In genomic region chr11:6389483-6389921, GRCm38 (mm10) we compare ENCODE assay signal across 8 mouse cellular contexts. TPM values are rescaled to one million over a fixed set of nuclear protein-coding genes. Genes with fewer than 3 reads are reported as not detected.
DNase-seq lines count a peak whose midpoint lies in the region; ATAC-seq and TF ChIP-seq lines count a peak whose summit lies in the region.

No protein-coding gene starts in this region.

- H3K27ac ChIP-seq in thymus, adult 2 months (ENCODE audit: control insufficient read depth, insufficient read depth, low read length), result no peak overlapping the region
- H3K27ac ChIP-seq in hindbrain, postnatal 0 days, result peak overlapping the region; percentile 93
- H3K27ac ChIP-seq in stomach, postnatal 0 days (replicated peaks), result peak overlapping the region; percentile 97

- no peak for TF ChIP-seq CTCF in thymus, adult 2 months (IDR thresholded peaks at IDR 0.05; ENCODE audit: borderline replicate concordance, control insufficient read depth, extremely low read depth, insufficient read depth, low read length, poor library complexity)
- TF ChIP-seq CTCF in hindbrain, postnatal 0 days (IDR thresholded peaks at IDR 0.05; ENCODE audit: low read depth), result no peak
- no peak for TF ChIP-seq CTCF in stomach, postnatal 0 days (IDR thresholded peaks at IDR 0.05; ENCODE audit: low read depth)

- H3K4me2 ChIP-seq in hindbrain, postnatal 0 days (ENCODE audit: low read depth, low read length), result peak overlapping the region; percentile 84
- H3K4me2 ChIP-seq in stomach, postnatal 0 days (replicated peaks; ENCODE audit: low read depth), result peak overlapping the region; percentile 93

- peak overlapping the region; percentile 86 for H3K9ac ChIP-seq in hindbrain, postnatal 0 days (replicated peaks; ENCODE audit: low read length)
- H3K9ac ChIP-seq in stomach, postnatal 0 days (ENCODE audit: low read length), result peak overlapping the region; percentile 89

- H3K9me3 ChIP-seq in hindbrain, postnatal 0 days (ENCODE audit: low read length), result no peaks in the 10 kb centered on the region
- H3K9me3 ChIP-seq in stomach, postnatal 0 days (ENCODE audit: control insufficient read depth, low read length), result no peaks in the 10 kb centered on the region

- peaks cover 23% of the 10 kb centered on the region for H3K4me1 ChIP-seq in thymus, adult 2 months (replicated peaks; ENCODE audit: control insufficient read depth, insufficient read depth, low read length)
- H3K4me1 ChIP-seq in hindbrain, postnatal 0 days (ENCODE audit: insufficient read depth, low read length), result peaks cover 19% of the 10 kb centered on the region; the same call in 1 of the 2 replicates
- H3K4me1 ChIP-seq in stomach, postnatal 0 days (replicated peaks; ENCODE audit: control insufficient read depth, insufficient read depth), result no peaks in the 10 kb centered on the region; the same call in 1 of the 2 replicates

- H3K4me3 ChIP-seq in thymus, adult 2 months (ENCODE audit: control insufficient read depth, insufficient read depth, low read length), result peak overlapping the region; percentile 67
- H3K4me3 ChIP-seq in hindbrain, postnatal 0 days (ENCODE audit: low read length), result peak overlapping the region; percentile 71
- H3K4me3 ChIP-seq in stomach, postnatal 0 days (ENCODE audit: low read depth, low read length), result peak overlapping the region; percentile 75

- no peaks in the 10 kb centered on the region for H3K36me3 ChIP-seq in thymus, adult 2 months (ENCODE audit: control insufficient read depth, insufficient read depth, low read length)
- H3K36me3 ChIP-seq in hindbrain, postnatal 0 days (ENCODE audit: insufficient read depth, low read length), result no peaks in the 10 kb centered on the region
- H3K36me3 ChIP-seq in stomach, postnatal 0 days (ENCODE audit: control insufficient read depth, insufficient read depth, low read length), result no peaks in the 10 kb centered on the region

- 4% methylated on average over 43 of the region's 43 CpGs for WGBS in thymus, adult 2 months
- WGBS in hindbrain, postnatal 0 days, result 0% methylated on average over 19 of the region's 43 CpGs
- WGBS in stomach, postnatal 0 days, result under 1% methylated on average over 18 of the region's 43 CpGs

- TF ChIP-seq POLR2A in thymus, adult 2 months (IDR thresholded peaks at IDR 0.05; ENCODE audit: control insufficient read depth, extremely low read depth, insufficient read depth, low read length, poor library complexity), result no peak

- H3K27me3 ChIP-seq in thymus, adult 2 months (ENCODE audit: control insufficient read depth, insufficient read depth, low read length), result no peaks in the 10 kb centered on the region
- no peaks in the 10 kb centered on the region for H3K27me3 ChIP-seq in hindbrain, postnatal 0 days (ENCODE audit: insufficient read depth, low read length)
- no peaks in the 10 kb centered on the region for H3K27me3 ChIP-seq in stomach, postnatal 0 days (ENCODE audit: control insufficient read depth, insufficient read depth, low read length)

- ATAC-seq in hindbrain, postnatal 0 days, result no peak; the same call in 1 of the 2 replicates
- no peak for ATAC-seq in stomach, postnatal 0 days (ENCODE audit: low FRiP score, low TSS enrichment)

- no peak for TF ChIP-seq EP300 in stomach, postnatal 0 days (optimal IDR thresholded peaks at IDR 0.05)

- DNase-seq in adrenal gland, postnatal 10 days, result peak; percentile 49
- no peak for DNase-seq in adrenal gland, postnatal 4 days (ENCODE audit: low spot score in 2 of 2)
- DNase-seq in thymus, adult 2 months, result peak; percentile 44
- DNase-seq in thymus, postnatal 14 days, result no peak
- DNase-seq in hindbrain, postnatal 0 days (ENCODE audit: low spot score), result no peak
- DNase-seq in lung, postnatal 14 days, result peak; percentile 13
- DNase-seq in stomach, postnatal 0 days (ENCODE audit: low spot score), result peak; percentile 51
- no peak for DNase-seq in frontal cortex, postnatal 10 days (ENCODE audit: low spot score in 2 of 2)

RNA-seq across cellular contexts. Expression of gene Zmiz2, which starts 0.6 kb away (rescaled TPM):
- 10 to 100 TPM; 38.4 to 48.2 TPM for total RNA-seq in adrenal gland, postnatal 10 days (2021)
- total RNA-seq in adrenal gland, postnatal 4 days (2021), result 10 to 100 TPM; 62.4 to 67.1 TPM
- polyA plus RNA-seq in thymus, adult 2 months (2012; rRNA removed), result 137 and 187 TPM in 2 replicates
- 136 and 149 TPM in 2 replicates for total RNA-seq in hindbrain, postnatal 0 days (2014; rRNA removed)
- 27.0 and 29.0 TPM in 2 replicates for polyA plus RNA-seq in hindbrain, postnatal 0 days (2015; fragmentation: Nextera tagmentation; extraction: Ambion mirVana)
- 7.1 and 8.7 TPM in 2 replicates for polyA plus RNA-seq in stomach, postnatal 0 days (2015; fragmentation: Nextera tagmentation; extraction: Ambion mirVana)

RNA-seq across cellular contexts. Expression of gene Ppia, which starts 25.7 kb away (rescaled TPM):
- total RNA-seq in adrenal gland, postnatal 10 days (2021), result 1,000 to 10,000 TPM; 1,588 to 1,631 TPM
- total RNA-seq in adrenal gland, postnatal 4 days (2021), result 1,000 to 10,000 TPM; 1,693 to 1,728 TPM
- polyA plus RNA-seq in thymus, adult 2 months (2012; rRNA removed), result 1,363 and 1,486 TPM in 2 replicates
- 2,267 and 2,460 TPM in 2 replicates for total RNA-seq in hindbrain, postnatal 0 days (2014; rRNA removed)
- polyA plus RNA-seq in hindbrain, postnatal 0 days (2015; fragmentation: Nextera tagmentation; extraction: Ambion mirVana), result 5,475 and 5,597 TPM in 2 replicates
- 4,199 and 4,786 TPM in 2 replicates for polyA plus RNA-seq in stomach, postnatal 0 days (2015; fragmentation: Nextera tagmentation; extraction: Ambion mirVana)

RNA-seq across cellular contexts. Expression of gene H2afv, which starts 54.7 kb away (rescaled TPM):
- 10 to 100 TPM; 84.9 to 92.0 TPM for total RNA-seq in adrenal gland, postnatal 10 days (2021)
- 100 to 1,000 TPM; 105 to 130 TPM for total RNA-seq in adrenal gland, postnatal 4 days (2021)
- polyA plus RNA-seq in thymus, adult 2 months (2012; rRNA removed), result 163 and 178 TPM in 2 replicates
- 75.5 and 95.0 TPM in 2 replicates for total RNA-seq in hindbrain, postnatal 0 days (2014; rRNA removed)
- 251 and 254 TPM in 2 replicates for polyA plus RNA-seq in hindbrain, postnatal 0 days (2015; fragmentation: Nextera tagmentation; extraction: Ambion mirVana)
- 187 and 198 TPM in 2 replicates for polyA plus RNA-seq in stomach, postnatal 0 days (2015; fragmentation: Nextera tagmentation; extraction: Ambion mirVana)

Comparison
In these comparisons a context has a peak if more than half of its experiments do, and no peak if none do; other contexts are left out.
1. DNase-seq: peak in adrenal gland, postnatal 10 days (single experiment), thymus, adult 2 months (single experiment), lung, postnatal 14 days (single experiment) and stomach, postnatal 0 days (single experiment); none in adrenal gland, postnatal 4 days (0 of 2), thymus, postnatal 14 days (single experiment), hindbrain, postnatal 0 days (single experiment) and frontal cortex, postnatal 10 days (0 of 2).
2. Peak in every context shown above with its lines, with median percentiles within 50 percentile points of each other: H3K4me3 ChIP-seq.